Mouse (Mus musculus): ENCODE data around the gene Rasl12. TPM values are rescaled to one million over a fixed set of nuclear protein-coding genes. Genes with fewer than 3 reads are reported as not detected.

The Rasl12 gene
- polyA plus RNA-seq, 1 experiment from 2014 or later, result 0.23 TPM

DNA sequence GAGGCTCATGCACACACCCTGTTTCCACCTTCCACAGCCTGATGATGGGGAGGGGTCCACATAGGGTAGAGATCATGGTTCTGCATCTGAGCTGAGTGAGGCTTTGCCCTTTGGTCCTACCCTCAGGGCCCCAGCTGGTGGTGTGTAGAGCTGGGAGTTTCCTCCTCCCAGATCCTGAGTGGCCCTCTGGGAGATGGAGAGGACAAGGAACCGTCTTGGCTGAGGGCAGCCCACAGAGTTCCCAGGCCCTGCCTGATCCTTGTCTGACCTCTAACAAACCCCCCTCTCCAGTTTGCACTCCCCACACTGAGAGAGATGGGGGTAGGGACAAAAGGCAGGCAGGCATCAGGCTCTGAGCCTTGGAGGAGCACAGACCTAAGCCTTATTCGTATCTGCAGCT lies 3.9 kb upstream of the Rasl12 start:
- Histone ChIP-seq H3K36me3 (replicated peaks) (no peaks in the 10 kb centered on the region), H3K27ac (replicated peaks) (no peak overlapping the region), H3K4me3 (replicated peaks) (no peak overlapping the region), H3K27me3 (peaks cover 65% of the 10 kb centered on the region), H3K9ac (no peak overlapping the region), H3K4me1 (replicated peaks) (peaks cover 16% of the 10 kb centered on the region), H3K4me2 (no peak overlapping the region), H3K9me3 (replicated peaks) (no peaks in the 10 kb centered on the region)
- WGBS (ENCODE audit: insufficient replicate concordance), result 50% methylated on average over 2 of the region's 2 CpGs
- ATAC-seq (ENCODE audit: insufficient read depth), result no peak

DNA sequence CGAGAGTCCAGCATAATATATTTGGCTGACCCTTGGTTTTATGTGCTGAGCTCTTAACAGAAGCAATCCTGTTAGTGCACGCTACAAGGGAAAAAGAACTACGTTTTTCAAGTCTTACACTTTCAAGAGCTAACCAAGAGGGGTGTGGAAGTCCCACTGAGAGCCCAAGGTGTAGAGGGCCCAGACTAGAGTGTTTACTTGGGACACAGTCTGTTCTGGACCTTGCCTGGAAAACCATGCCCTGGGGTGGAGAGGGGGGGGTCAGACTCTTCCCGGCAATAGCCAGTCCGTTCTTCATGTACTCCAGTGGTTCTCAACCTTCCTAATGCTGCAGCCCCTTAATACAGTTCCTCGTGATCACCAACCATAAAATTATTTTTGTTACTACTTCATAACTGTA lies 1.6 kb downstream of the Rasl12 start:
- Histone ChIP-seq H3K9me3 (replicated peaks) (no peaks in the 10 kb centered on the region), H3K27ac (replicated peaks) (no peak overlapping the region), H3K9ac (no peak overlapping the region), H3K27me3 (peaks cover 28% of the 10 kb centered on the region; the same call in 1 of the 2 replicates), H3K36me3 (replicated peaks) (no peaks in the 10 kb centered on the region), H3K4me2 (no peak overlapping the region), H3K4me3 (replicated peaks) (no peak overlapping the region), H3K4me1 (replicated peaks) (peaks cover 8% of the 10 kb centered on the region)
- 74% methylated on average over 6 of the region's 6 CpGs for WGBS (ENCODE audit: insufficient replicate concordance)
- ATAC-seq (ENCODE audit: insufficient read depth), result no peak

DNA sequence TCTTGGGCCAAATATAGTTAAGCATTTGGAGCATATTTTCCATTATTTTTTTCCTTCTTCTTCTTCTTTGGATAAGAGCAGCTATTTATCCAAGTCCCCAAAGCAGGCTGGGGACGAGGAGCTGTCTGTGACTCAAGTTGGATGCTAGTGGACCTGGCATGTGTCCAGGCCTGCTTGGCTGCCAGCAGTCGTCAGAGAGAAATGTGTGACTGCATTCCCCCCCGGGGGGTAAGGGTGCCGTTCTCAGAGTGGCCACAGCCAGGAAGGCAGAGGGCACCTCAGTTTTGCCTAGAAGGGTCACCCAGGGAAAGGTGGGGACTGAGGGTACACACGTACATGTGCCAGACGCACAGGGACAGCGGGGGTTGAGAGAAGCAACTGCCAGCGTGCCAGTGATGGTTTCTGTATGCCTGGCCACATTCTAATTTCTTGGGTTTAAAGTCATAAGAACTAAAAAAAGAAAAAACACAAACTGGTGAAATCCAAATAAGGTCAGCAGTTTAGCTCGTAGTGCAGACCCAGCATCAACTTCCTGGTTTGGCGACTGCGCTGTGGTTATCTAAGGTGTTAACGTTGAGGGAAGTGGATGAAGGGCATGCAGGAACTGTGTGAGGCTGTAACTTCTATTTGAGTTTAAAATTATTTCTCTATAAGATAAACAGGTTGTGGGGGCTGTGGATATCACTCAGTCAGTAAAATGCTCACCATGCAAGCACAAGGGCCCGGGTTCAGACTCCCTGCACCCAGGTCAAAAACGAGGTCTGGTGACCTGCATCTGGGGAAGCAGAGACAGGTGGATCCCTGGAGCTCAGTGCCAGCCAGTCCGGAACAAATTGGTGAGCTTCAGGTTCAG lies 6.3 kb downstream of the Rasl12 start:
- Histone ChIP-seq H3K27ac (replicated peaks) (no peak overlapping the region), H3K4me1 (replicated peaks) (no peaks in the 10 kb centered on the region), H3K27me3 (0 out of 2 replicates have a peak, but pooled peaks cover 4% of the 10 kb centered on the region), H3K9ac (no peak overlapping the region), H3K4me2 (no peak overlapping the region), H3K36me3 (replicated peaks) (no peaks in the 10 kb centered on the region), H3K9me3 (replicated peaks) (no peaks in the 10 kb centered on the region), H3K4me3 (replicated peaks) (no peak overlapping the region)
- WGBS (ENCODE audit: insufficient replicate concordance), result 52% methylated on average over 15 of the region's 15 CpGs
- ATAC-seq (ENCODE audit: insufficient read depth), result no peak

DNA sequence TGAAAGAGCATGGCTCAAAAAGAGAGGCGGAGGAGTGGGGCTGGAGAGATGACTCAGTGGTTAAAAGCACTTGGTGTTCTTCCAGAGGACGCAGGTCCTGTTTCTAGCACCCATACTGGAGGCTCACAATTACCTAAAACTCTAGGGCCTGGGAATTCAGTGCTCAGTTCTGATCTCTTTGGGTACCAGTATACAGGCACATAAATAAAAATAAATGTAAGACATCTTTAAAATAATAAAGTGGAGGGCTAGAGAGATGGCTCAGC lies 6.8 kb downstream of the Rasl12 start:
- no peak overlapping the region for H3K4me2 ChIP-seq
- H3K9me3 ChIP-seq (replicated peaks), result no peaks in the 10 kb centered on the region
- no peak overlapping the region for H3K4me3 ChIP-seq (replicated peaks)
- ATAC-seq (ENCODE audit: insufficient read depth), result no peak
- 56% methylated on average over 2 of the region's 2 CpGs for WGBS (ENCODE audit: insufficient replicate concordance)
- no peaks in the 10 kb centered on the region for H3K4me1 ChIP-seq (replicated peaks)
- H3K27me3 ChIP-seq, result no peaks in the 10 kb centered on the region
- no peak overlapping the region for H3K9ac ChIP-seq
- no peaks in the 10 kb centered on the region for H3K36me3 ChIP-seq (replicated peaks)
- H3K27ac ChIP-seq (replicated peaks), result no peak overlapping the region

DNA sequence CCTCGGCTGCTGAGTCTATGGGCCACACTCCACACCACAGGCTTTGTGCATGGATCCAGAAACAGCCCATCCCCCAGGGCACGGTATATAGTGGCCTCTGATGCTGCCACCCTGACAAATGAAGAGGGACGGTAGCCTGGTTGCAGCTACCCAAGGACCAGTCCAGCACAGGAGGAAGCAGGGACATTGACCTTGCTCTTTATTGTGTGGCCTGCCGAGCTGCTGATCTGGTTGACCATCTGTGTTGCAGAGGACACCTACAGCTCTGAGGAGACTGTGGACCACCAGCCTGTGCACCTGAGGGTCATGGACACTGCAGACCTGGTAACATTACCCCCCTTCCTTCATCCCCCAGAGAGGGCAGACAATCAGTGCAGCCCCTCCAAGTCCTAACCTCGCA lies 9.0 kb downstream of the Rasl12 start:
- H3K9me3 ChIP-seq (replicated peaks), result no peaks in the 10 kb centered on the region
- H3K4me3 ChIP-seq (replicated peaks), result no peak overlapping the region
- WGBS (ENCODE audit: insufficient replicate concordance), result 65% methylated on average over 5 of the region's 5 CpGs
- no peak overlapping the region for H3K4me2 ChIP-seq
- no peaks in the 10 kb centered on the region for H3K4me1 ChIP-seq (replicated peaks)
- no peak overlapping the region for H3K27ac ChIP-seq (replicated peaks)
- H3K9ac ChIP-seq, result no peak overlapping the region
- ATAC-seq (ENCODE audit: insufficient read depth), result no peak
- H3K36me3 ChIP-seq (replicated peaks), result no peaks in the 10 kb centered on the region
- H3K27me3 ChIP-seq, result no peaks in the 10 kb centered on the region

DNA sequence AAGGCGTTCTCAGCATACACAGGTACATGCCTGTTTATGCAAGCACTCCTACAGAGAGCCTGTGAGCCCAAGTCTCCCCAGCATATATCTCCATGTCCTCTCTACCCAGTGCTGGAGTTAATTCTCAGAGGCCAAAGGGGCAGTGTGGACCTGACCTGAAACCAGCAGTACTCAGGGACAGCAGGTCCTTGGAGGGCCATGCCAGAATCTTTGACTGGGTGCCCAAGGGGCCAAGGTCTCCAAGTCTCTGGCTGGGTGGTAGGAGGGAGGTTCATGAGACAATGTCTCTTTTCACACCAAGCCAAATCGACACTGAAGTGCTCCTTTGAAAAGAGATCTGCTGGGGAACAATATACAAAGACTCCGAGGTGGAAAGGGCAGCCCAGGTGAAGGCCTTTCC lies 9.6 kb downstream of the Rasl12 start:
- ATAC-seq (ENCODE audit: insufficient read depth), result no peak
- Histone ChIP-seq H3K36me3 (replicated peaks) (no peaks in the 10 kb centered on the region), H3K4me3 (replicated peaks) (no peak overlapping the region), H3K27ac (replicated peaks) (no peak overlapping the region), H3K9me3 (replicated peaks) (no peaks in the 10 kb centered on the region), H3K27me3 (no peaks in the 10 kb centered on the region), H3K4me1 (replicated peaks) (no peaks in the 10 kb centered on the region), H3K4me2 (no peak overlapping the region), H3K9ac (no peak overlapping the region)
- WGBS (ENCODE audit: insufficient replicate concordance), result 49% methylated on average over 3 of the region's 3 CpGs

DNA sequence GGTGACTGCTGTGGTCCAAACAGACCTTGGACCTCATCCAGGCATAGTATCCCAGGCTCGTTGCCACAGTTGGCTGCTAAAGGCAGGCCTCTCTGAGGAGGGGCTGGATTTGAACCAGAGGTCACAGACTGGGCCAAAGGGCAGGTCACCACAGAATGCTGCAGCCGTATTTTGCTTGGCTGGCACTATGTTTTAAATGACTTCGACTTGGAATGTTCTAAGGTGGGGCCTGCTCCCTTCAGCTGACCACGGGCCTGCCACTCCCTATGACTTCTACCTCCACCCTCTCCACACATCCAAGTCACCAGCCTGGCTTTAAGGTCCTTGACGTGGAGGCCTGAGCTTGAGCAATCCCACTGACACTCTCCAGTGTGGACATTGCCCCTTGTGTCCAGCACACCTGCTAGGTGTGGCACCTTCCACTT lies 10.6 kb downstream of the Rasl12 start:
- no peak overlapping the region for H3K9ac ChIP-seq

DNA sequence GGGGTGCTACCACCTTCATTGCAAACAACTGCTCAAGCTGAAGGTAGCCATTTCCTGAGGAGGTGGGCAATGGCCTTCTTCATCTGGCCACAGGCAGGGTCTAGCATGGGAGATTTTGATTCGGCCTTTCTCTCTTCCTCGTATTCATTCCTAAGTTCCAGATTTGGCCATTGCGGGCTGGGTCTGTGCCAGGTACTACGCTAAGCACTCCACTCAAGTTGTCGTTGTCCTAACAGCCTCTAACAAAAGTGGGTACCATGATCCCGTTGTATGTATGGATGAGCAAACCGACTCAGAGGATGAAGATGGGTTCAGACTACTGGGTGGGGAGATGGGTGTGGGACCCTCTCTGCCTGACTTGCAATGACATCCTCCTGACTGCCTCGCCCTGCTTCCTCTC lies 12.1 kb downstream of the Rasl12 start:
- 79% methylated on average over 8 of the region's 8 CpGs for WGBS (ENCODE audit: insufficient replicate concordance)
- ATAC-seq (ENCODE audit: insufficient read depth), result no peak

More for the DNA sequence above, 10.6 kb downstream of the Rasl12 start:
- no peak for ATAC-seq (ENCODE audit: insufficient read depth)
- Histone ChIP-seq H3K9me3 (replicated peaks) (no peaks in the 10 kb centered on the region), H3K4me1 (replicated peaks) (no peaks in the 10 kb centered on the region), H3K27ac (replicated peaks) (no peak overlapping the region), H3K36me3 (replicated peaks) (no peaks in the 10 kb centered on the region), H3K4me2 (no peak overlapping the region), H3K27me3 (no peaks in the 10 kb centered on the region), H3K4me3 (replicated peaks) (no peak overlapping the region)
- WGBS (ENCODE audit: insufficient replicate concordance), result 57% methylated on average over 5 of the region's 5 CpGs

DNA sequence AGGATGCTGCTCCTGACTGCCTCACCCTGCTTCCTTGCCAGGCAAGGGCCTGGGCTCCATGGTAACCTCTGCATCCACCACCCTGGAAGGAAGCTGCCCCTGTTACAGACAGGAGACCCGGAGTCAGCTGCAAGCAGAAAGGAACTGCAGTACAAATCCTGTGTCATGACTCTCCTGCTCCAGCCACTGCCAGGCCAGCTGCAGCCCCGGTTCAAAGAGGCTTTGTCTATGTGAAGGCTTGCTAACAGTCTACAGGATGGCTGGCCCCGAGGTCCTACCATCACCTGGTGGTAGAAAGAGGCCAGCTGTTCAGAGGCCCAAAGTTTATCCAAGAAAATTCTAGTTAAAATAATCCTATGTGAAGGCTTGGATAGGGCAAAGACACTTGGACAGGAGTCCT lies 13.0 kb downstream of the Rasl12 start:
- Histone ChIP-seq H3K27me3 (no peaks in the 10 kb centered on the region), H3K4me2 (no peak overlapping the region), H3K9me3 (replicated peaks) (no peaks in the 10 kb centered on the region), H3K4me3 (replicated peaks) (no peak overlapping the region), H3K27ac (replicated peaks) (no peak overlapping the region), H3K4me1 (replicated peaks) (no peaks in the 10 kb centered on the region), H3K36me3 (replicated peaks) (no peaks in the 10 kb centered on the region), H3K9ac (no peak overlapping the region)
- 44% methylated on average over 3 of the region's 3 CpGs for WGBS (ENCODE audit: insufficient replicate concordance)
- ATAC-seq (ENCODE audit: insufficient read depth), result no peak

More for the DNA sequence above, 12.1 kb downstream of the Rasl12 start:
- H3K27ac ChIP-seq (replicated peaks), result no peak overlapping the region
- no peak overlapping the region for H3K4me3 ChIP-seq (replicated peaks)
- H3K36me3 ChIP-seq (replicated peaks), result no peaks in the 10 kb centered on the region
- H3K4me1 ChIP-seq (replicated peaks), result no peaks in the 10 kb centered on the region
- no peaks in the 10 kb centered on the region for H3K27me3 ChIP-seq
- no peak overlapping the region for H3K4me2 ChIP-seq
- no peak overlapping the region for H3K9ac ChIP-seq
- no peaks in the 10 kb centered on the region for H3K9me3 ChIP-seq (replicated peaks)

DNA sequence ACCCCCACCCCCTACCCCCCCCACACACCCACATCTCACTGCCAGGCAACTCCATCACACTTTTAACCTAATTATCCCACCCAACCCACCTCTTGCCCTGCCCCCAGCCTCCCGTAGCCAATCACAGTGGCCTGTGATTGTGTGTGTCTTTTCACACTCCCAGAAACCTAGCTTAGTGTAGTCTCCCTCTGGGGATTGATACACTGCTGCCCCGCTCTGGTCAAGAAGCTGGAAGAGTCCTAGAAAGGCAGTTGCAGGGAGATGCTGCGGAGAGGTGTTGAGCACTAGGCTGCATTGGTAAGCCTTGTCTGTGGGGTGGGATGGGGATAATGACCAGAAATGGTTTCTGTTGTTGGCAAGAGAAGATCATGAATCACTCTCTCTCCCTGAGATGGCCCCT lies 19.4 kb downstream of the Rasl12 start:
- Histone ChIP-seq H3K27ac (replicated peaks) (no peak overlapping the region), H3K36me3 (replicated peaks) (no peaks in the 10 kb centered on the region), H3K9ac (no peak overlapping the region), H3K27me3 (no peaks in the 10 kb centered on the region), H3K4me2 (no peak overlapping the region), H3K4me1 (replicated peaks) (no peaks in the 10 kb centered on the region), H3K4me3 (replicated peaks) (no peak overlapping the region), H3K9me3 (replicated peaks) (no peaks in the 10 kb centered on the region)
- no peak for ATAC-seq (ENCODE audit: insufficient read depth)
- WGBS (ENCODE audit: insufficient replicate concordance), result 69% methylated on average over 3 of the region's 3 CpGs

DNA sequence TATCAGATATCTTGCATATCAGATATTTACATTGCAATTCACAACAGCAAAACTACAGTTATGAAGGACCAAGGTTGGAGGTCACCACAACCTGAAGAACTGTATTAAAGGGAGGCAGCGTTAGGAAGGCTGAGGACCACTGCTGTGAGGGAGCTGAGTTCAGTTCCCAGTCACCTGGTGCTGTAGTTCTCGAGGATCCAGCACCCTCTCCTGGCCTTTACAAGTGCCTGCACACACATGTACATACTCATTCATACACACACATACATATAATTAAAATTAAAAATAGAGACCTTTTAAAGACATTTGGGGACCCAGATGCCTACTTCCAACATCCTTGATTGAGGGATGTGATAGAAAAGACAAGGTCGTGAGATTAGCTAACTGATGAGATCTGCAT lies 21.3 kb downstream of the Rasl12 start:
- Histone ChIP-seq H3K9ac (no peak overlapping the region), H3K27ac (replicated peaks) (no peak overlapping the region), H3K36me3 (replicated peaks) (no peaks in the 10 kb centered on the region), H3K4me2 (no peak overlapping the region), H3K4me1 (replicated peaks) (no peaks in the 10 kb centered on the region), H3K4me3 (replicated peaks) (no peak overlapping the region), H3K27me3 (no peaks in the 10 kb centered on the region), H3K9me3 (replicated peaks) (no peaks in the 10 kb centered on the region)
- ATAC-seq (ENCODE audit: insufficient read depth), result no peak
- WGBS (ENCODE audit: insufficient replicate concordance), result 54% methylated on average over 3 of the region's 3 CpGs

Measured in liver, embryonic 15.5 days (tissue).